Mouse (Mus musculus): ENCODE data around the gene Lyplal1. TPM values are rescaled to one million over a fixed set of nuclear protein-coding genes. Genes with fewer than 3 reads are reported as not detected.

The Lyplal1 gene
- polyA plus RNA-seq, 1 experiment: 9.3 TPM

- DNase-seq (ENCODE audit: extremely low spot score in 1 of 2, low spot score in 1 of 2): no peak
These were observed 75.3 kb downstream of the Lyplal1 start for GRCm38 (mm10) chr1:186041841-186042240.

Measured in frontal cortex, adult 2 months (tissue).